16 mouse cellular contexts compared by ENCODE assay signal in the genomic region with DNA sequence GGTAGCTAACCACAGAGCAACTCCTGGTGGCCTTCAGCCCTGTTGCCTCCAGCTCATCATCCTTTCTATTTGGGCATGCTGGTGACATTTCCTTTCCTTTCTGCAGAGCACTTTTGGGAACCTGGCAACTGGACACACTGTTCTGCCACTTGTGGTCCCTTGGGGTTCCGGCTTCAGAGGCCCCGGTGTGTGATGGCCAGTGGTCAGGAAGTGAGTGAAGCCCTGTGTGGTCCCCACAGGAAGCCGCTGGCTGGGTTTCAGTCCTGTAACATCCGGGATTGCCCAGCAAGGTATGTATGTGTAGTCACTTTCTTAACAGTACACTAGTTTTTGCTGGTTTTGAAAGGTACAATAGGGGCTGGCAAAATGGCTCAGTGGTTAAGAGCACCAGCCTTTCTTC. TPM values are rescaled to one million over a fixed set of nuclear protein-coding genes. Genes with fewer than 3 reads are reported as not detected.
"Had no signal": no experiment of that assay in that cellular context is flagged by ENCODE, and none has a peak within 500 bp of the region (broad histone marks: within the 10 kb centered on the region; RNA-seq: fewer than 3 reads in every experiment).

No protein-coding gene starts in this region.

- H3K27me3 ChIP-seq: limb, embryonic 13.5 days; liver, embryonic 13.5 days; lung, embryonic 15.5 days; midbrain, embryonic 12.5 days; neural tube, embryonic 15.5 days had no signal

- H3K36me3 ChIP-seq: limb, embryonic 13.5 days; liver, embryonic 13.5 days; lung, embryonic 15.5 days; midbrain, embryonic 12.5 days; neural tube, embryonic 15.5 days had no signal

- H3K4me2 ChIP-seq: limb, embryonic 13.5 days; liver, embryonic 13.5 days; lung, embryonic 15.5 days; midbrain, embryonic 12.5 days; neural tube, embryonic 15.5 days had no signal

- H3K27ac ChIP-seq: kidney, postnatal 0 days; limb, embryonic 13.5 days; liver, embryonic 13.5 days; lung, embryonic 15.5 days; midbrain, embryonic 12.5 days; neural tube, embryonic 15.5 days; stomach, postnatal 0 days had no signal

- H3K9me3 ChIP-seq: limb, embryonic 13.5 days; liver, embryonic 13.5 days; lung, embryonic 15.5 days; midbrain, embryonic 12.5 days; neural tube, embryonic 15.5 days had no signal

- H3K4me1 ChIP-seq: limb, embryonic 13.5 days; liver, embryonic 13.5 days; midbrain, embryonic 12.5 days; neural tube, embryonic 15.5 days had no signal

- ATAC-seq: inflammation-experienced regulatory T-cells, adult 6 months; intestine, postnatal 0 days; midbrain, embryonic 16.5 days had no signal

- H3K4me3 ChIP-seq: limb, embryonic 13.5 days; liver, embryonic 13.5 days; lung, embryonic 15.5 days; midbrain, embryonic 12.5 days; neural tube, embryonic 15.5 days had no signal

- DNase-seq: kidney, adult 9 months; kidney, postnatal 36 days; layer of hippocampus, adult 9-11 months; layer of hippocampus, postnatal 36 days; liver, embryonic 13.5 days; lung, postnatal 4 days; thymus, postnatal 4 days had no signal

- H3K9ac ChIP-seq: limb, embryonic 13.5 days; liver, embryonic 13.5 days; lung, embryonic 15.5 days; midbrain, embryonic 12.5 days; neural tube, embryonic 15.5 days had no signal

RNA-seq across cellular contexts. Expression of a gene that starts 46.3 kb away (rescaled TPM):
- polyA plus RNA-seq: inflammation-experienced regulatory T-cells, adult 6 months had no signal
